Mouse (Mus musculus): Measurements from ENCODE around the gene Cuedc1. TPM values are rescaled to one million over a fixed set of nuclear protein-coding genes. Genes with fewer than 3 reads are reported as not detected.
A peak's percentile ranks its signal among the peaks of the same experiment; 100 is the strongest.

Gene Cuedc1
- polyA plus RNA-seq, 1 experiment from 2014 or later = 27.1 TPM

DNA sequence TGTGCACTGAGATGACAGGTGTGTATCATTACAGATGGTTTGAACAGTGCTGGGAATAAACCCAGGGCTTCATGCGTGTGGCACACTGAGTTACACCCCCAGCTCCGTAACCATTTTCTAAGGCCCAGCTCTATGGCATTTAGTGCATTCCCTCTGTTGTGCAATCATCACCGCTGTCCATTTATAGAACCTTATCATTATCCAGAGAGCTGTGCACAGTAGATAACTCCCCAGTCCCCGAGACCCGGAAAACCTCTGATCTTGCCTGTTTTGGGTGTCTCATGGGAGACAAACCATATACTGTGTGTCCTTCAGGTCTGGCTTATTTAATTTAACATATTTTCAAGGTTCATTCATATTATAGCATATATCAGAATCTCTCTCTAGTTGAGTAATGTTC lies 49.5 kb downstream of the Cuedc1 start:
- Histone ChIP-seq H3K9me3 (no peaks in the 10 kb centered on the region), H3K27ac (peak overlapping the region; percentile 76), H3K4me1 (replicated peaks) (peaks cover 90% of the 10 kb centered on the region), H3K27me3 (ENCODE audit: insufficient read depth, poor library complexity, severe bottlenecking) (no peaks in the 10 kb centered on the region), H3K4me3 (no peak overlapping the region), H3K36me3 (peaks cover 6% of the 10 kb centered on the region)
- no peak for DNase-seq (ENCODE audit: low spot score)
- 94% methylated on average over 5 of the region's 5 CpGs for WGBS

DNA sequence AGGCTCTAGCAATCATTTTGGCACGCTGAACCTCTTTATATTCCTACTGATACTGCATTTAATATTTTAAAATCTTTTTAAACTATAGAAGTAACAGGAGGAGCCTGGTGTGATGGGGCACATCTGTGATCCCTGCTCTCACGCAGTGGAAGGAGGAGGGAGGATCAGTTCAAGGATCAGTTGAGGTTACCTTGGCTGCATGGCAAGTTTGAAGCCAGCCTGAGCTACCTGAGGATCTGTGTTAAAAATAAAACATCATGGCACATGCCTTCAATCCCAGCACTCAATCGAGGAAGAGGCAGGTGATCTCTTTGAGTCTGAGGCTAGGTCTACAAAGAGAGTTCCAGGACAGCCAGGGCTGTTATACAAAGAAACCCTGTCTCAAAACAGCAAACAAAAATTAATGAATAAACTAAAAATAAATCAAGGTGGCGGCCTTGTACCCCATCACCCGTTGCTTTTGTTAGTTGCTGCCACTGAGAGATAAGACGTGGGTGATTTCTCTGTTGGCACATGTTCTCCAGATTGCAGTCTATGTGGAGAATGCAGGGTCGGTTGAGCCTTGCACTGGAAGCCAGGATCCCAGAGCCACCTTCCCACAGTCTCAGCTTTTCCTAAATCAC lies 50.3 kb downstream of the Cuedc1 start:
- peaks cover 89% of the 10 kb centered on the region for H3K4me1 ChIP-seq (replicated peaks)
- 57% methylated on average over 7 of the region's 7 CpGs for WGBS
- peaks cover 3% of the 10 kb centered on the region for H3K36me3 ChIP-seq
- peak overlapping the region; percentile 76 for H3K27ac ChIP-seq
- H3K4me3 ChIP-seq = no peak overlapping the region
- H3K9me3 ChIP-seq = no peaks in the 10 kb centered on the region
- no peak for DNase-seq (ENCODE audit: low spot score)
- no peaks in the 10 kb centered on the region for H3K27me3 ChIP-seq (ENCODE audit: insufficient read depth, poor library complexity, severe bottlenecking)

- Histone ChIP-seq H3K4me3 (no peak overlapping the region; the same call in 1 of the 2 replicates), H3K9me3 (no peaks in the 10 kb centered on the region), H3K27me3 (ENCODE audit: insufficient read depth, poor library complexity, severe bottlenecking) (no peaks in the 10 kb centered on the region), H3K27ac (peak overlapping the region; percentile 76), H3K4me1 (replicated peaks) (peaks cover 91% of the 10 kb centered on the region), H3K36me3 (no peaks in the 10 kb centered on the region)
- WGBS = 9% methylated on average over 11 of the region's 11 CpGs
- DNase-seq (ENCODE audit: low spot score) = peak; percentile 58
Measured at GRCm38 (mm10) chr11:88148638-88149279, 50.9 kb downstream of the Cuedc1 start.

- Histone ChIP-seq H3K9me3 (no peaks in the 10 kb centered on the region), H3K27me3 (ENCODE audit: insufficient read depth, poor library complexity, severe bottlenecking) (no peaks in the 10 kb centered on the region), H3K27ac (peak overlapping the region; percentile 84), H3K36me3 (no peaks in the 10 kb centered on the region), H3K4me3 (0 out of 2 replicates have a peak overlapping the region, but pooled peaks have one; percentile 9), H3K4me1 (replicated peaks) (peaks cover 92% of the 10 kb centered on the region)
- DNase-seq (ENCODE audit: low spot score) = no peak
- WGBS = 43% methylated on average over 7 of the region's 7 CpGs
Measured at GRCm38 (mm10) chr11:88151379-88152155, 53.7 kb downstream of the Cuedc1 start.

GRCm38 (mm10) chr11:88153880-88154279 lies 56.0 kb downstream of the Cuedc1 start:
- peak overlapping the region; percentile 78 for H3K27ac ChIP-seq

DNA sequence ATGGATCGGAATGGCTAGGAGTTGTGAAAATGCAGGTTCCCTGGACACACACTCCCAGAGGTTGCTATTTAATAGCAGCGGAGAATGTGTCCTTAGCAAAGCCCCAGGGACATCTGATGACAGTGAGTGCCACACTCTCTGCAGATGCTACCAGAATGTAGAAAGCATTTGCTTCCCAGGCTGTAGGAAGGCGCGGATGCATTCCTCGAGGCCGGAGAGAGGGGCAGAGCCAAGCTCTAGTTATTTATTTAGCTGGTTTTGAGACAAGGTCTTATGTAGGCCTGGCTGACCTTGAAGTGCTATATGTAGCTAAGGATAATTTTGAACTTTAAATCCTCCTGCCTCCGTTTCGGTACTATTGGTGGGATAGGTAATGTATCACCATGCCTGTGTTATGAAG lies 56.6 kb downstream of the Cuedc1 start:
- WGBS = 73% methylated on average over 8 of the region's 8 CpGs
- H3K27ac ChIP-seq = peak overlapping the region; percentile 78
- peaks cover 8% of the 10 kb centered on the region; the same call in 1 of the 2 replicates for H3K27me3 ChIP-seq (ENCODE audit: insufficient read depth, poor library complexity, severe bottlenecking)
- no peaks in the 10 kb centered on the region for H3K9me3 ChIP-seq
- peaks cover 84% of the 10 kb centered on the region for H3K4me1 ChIP-seq (replicated peaks)
- H3K4me3 ChIP-seq = no peak overlapping the region
- no peaks in the 10 kb centered on the region for H3K36me3 ChIP-seq
- no peak for DNase-seq (ENCODE audit: low spot score)

More at GRCm38 (mm10) chr11:88153880-88154279, 56.0 kb downstream of the Cuedc1 start:
- H3K4me1 ChIP-seq (replicated peaks) = peaks cover 84% of the 10 kb centered on the region
- H3K4me3 ChIP-seq = no peak overlapping the region
- no peaks in the 10 kb centered on the region for H3K36me3 ChIP-seq
- H3K27me3 ChIP-seq (ENCODE audit: insufficient read depth, poor library complexity, severe bottlenecking) = peaks cover 1% of the 10 kb centered on the region; the same call in 1 of the 2 replicates
- DNase-seq (ENCODE audit: low spot score) = no peak
- H3K9me3 ChIP-seq = no peaks in the 10 kb centered on the region
- WGBS = 73% methylated on average over 5 of the region's 5 CpGs

DNA sequence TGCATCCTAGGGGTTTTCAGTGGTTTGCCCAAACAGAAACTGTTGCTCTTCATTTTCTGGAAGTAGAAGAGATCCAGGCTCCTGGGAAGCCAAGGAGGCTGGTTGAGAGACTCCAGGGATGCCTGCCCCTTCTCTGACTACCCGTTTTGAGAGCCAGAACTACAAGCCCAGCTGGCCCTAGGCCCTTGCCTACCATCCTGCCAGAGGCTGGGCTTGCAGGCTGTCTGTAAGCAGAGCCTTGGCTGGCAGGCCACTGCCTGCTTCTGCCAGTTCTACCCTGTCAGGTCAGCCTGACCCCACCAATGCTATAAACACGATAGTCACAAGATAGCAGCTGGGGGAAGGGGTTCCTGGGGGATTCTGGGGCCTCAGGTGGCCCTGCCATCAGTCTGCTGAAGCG lies 57.6 kb downstream of the Cuedc1 start:
- Histone ChIP-seq H3K4me1 (replicated peaks) (peaks cover 90% of the 10 kb centered on the region), H3K4me3 (no peak overlapping the region), H3K27ac (peak overlapping the region; percentile 78), H3K36me3 (no peaks in the 10 kb centered on the region), H3K9me3 (no peaks in the 10 kb centered on the region), H3K27me3 (ENCODE audit: insufficient read depth, poor library complexity, severe bottlenecking) (peaks cover 12% of the 10 kb centered on the region; the same call in 1 of the 2 replicates)
- WGBS = 63% methylated on average over 3 of the region's 3 CpGs
- DNase-seq (ENCODE audit: low spot score) = no peak

GRCm38 (mm10) chr11:88155998-88156397 lies 58.1 kb downstream of the Cuedc1 start:
- H3K4me1 ChIP-seq (replicated peaks) = peaks cover 90% of the 10 kb centered on the region
- no peak overlapping the region for H3K4me3 ChIP-seq
- no peak for DNase-seq (ENCODE audit: low spot score)
- H3K27me3 ChIP-seq (ENCODE audit: insufficient read depth, poor library complexity, severe bottlenecking) = peaks cover 12% of the 10 kb centered on the region; the same call in 1 of the 2 replicates
- no peaks in the 10 kb centered on the region for H3K36me3 ChIP-seq
- H3K27ac ChIP-seq = peak overlapping the region; percentile 78
- no peaks in the 10 kb centered on the region for H3K9me3 ChIP-seq
- 63% methylated on average over 8 of the region's 8 CpGs for WGBS

- H3K9me3 ChIP-seq = no peaks in the 10 kb centered on the region
- peak overlapping the region; percentile 78 for H3K27ac ChIP-seq
- no peaks in the 10 kb centered on the region for H3K36me3 ChIP-seq
- no peak for DNase-seq (ENCODE audit: low spot score)
- WGBS = 54% methylated on average over 2 of the region's 2 CpGs
- H3K4me1 ChIP-seq (replicated peaks) = peaks cover 90% of the 10 kb centered on the region
- peaks cover 12% of the 10 kb centered on the region; the same call in 1 of the 2 replicates for H3K27me3 ChIP-seq (ENCODE audit: insufficient read depth, poor library complexity, severe bottlenecking)
- H3K4me3 ChIP-seq = no peak overlapping the region
Measured at GRCm38 (mm10) chr11:88156403-88156802, 58.5 kb downstream of the Cuedc1 start.

GRCm38 (mm10) chr11:88158842-88159246 lies 61.0 kb downstream of the Cuedc1 start:
- Histone ChIP-seq H3K4me3 (no peak overlapping the region), H3K27ac (peak overlapping the region; percentile 70; the same call in 1 of the 2 replicates), H3K36me3 (0 out of 2 replicates have a peak, but pooled peaks cover 5% of the 10 kb centered on the region), H3K27me3 (ENCODE audit: insufficient read depth, poor library complexity, severe bottlenecking) (peaks cover 12% of the 10 kb centered on the region), H3K4me1 (replicated peaks) (peaks cover 88% of the 10 kb centered on the region), H3K9me3 (no peaks in the 10 kb centered on the region)
- DNase-seq (ENCODE audit: low spot score) = no peak
- WGBS = 88% methylated on average over 5 of the region's 5 CpGs

GRCm38 (mm10) chr11:88159389-88159788 lies 61.5 kb downstream of the Cuedc1 start:
- H3K4me1 ChIP-seq (replicated peaks) = peaks cover 86% of the 10 kb centered on the region
- peak overlapping the region; percentile 70 for H3K27ac ChIP-seq
- no peak overlapping the region for H3K4me3 ChIP-seq
- H3K27me3 ChIP-seq (ENCODE audit: insufficient read depth, poor library complexity, severe bottlenecking) = peaks cover 12% of the 10 kb centered on the region
- DNase-seq (ENCODE audit: low spot score) = no peak
- 72% methylated on average over 11 of the region's 11 CpGs for WGBS
- no peaks in the 10 kb centered on the region for H3K9me3 ChIP-seq
- peaks cover 5% of the 10 kb centered on the region; the same call in 1 of the 2 replicates for H3K36me3 ChIP-seq

- peak overlapping the region; percentile 92 for H3K27ac ChIP-seq
- H3K9me3 ChIP-seq = no peaks in the 10 kb centered on the region
- peaks cover 86% of the 10 kb centered on the region for H3K4me1 ChIP-seq (replicated peaks)
- peaks cover 12% of the 10 kb centered on the region for H3K27me3 ChIP-seq (ENCODE audit: insufficient read depth, poor library complexity, severe bottlenecking)
- DNase-seq (ENCODE audit: low spot score) = no peak
- WGBS = 43% methylated on average over 5 of the region's 5 CpGs
- H3K4me3 ChIP-seq = peak overlapping the region; percentile 51
- H3K36me3 ChIP-seq = peaks cover 10% of the 10 kb centered on the region; the same call in 1 of the 2 replicates
Measured at GRCm38 (mm10) chr11:88160316-88160715, 62.5 kb downstream of the Cuedc1 start.

Measured in hindbrain, embryonic 10.5 days (tissue).